Mouse (Mus musculus) inflammation-experienced regulatory T-cells, adult 6 months (primary cell): ENCODE results near the gene Ctbp2. TPM values are rescaled to one million over a fixed set of nuclear protein-coding genes. Genes with fewer than 3 reads are reported as not detected.

Experiments used
- ATAC-seq: one replicate; pipeline ENCODE4 v1.8.0; 2017
- polyA plus RNA-seq, 3 experiments: library from polyadenylated mRNA; unstranded; fragments of 100-300 nt; shearing (Covaris generic); gene quantifications; one replicate each; pipeline ENCODE4 v1.2.1; 2017

Gene Ctbp2
- polyA plus RNA-seq, 3 experiments from 2014 or later = 3.1 to 9.1 (median 4.6) TPM

GRCm38 (mm10) chr7:133039556-133040255 is 84.4 kb downstream of the Ctbp2 start:
- no peak for ATAC-seq

- no peak for ATAC-seq
Measured at GRCm38 (mm10) chr7:133037618-133038017, 86.5 kb downstream of the Ctbp2 start.

- no peak for ATAC-seq
Measured at GRCm38 (mm10) chr7:133037217-133037616, 86.9 kb downstream of the Ctbp2 start.

- no peak for ATAC-seq
Measured at GRCm38 (mm10) chr7:133035901-133036300, 88.3 kb downstream of the Ctbp2 start.

- ATAC-seq = no peak
Measured at GRCm38 (mm10) chr7:133032589-133033203, 91.5 kb downstream of the Ctbp2 start.

GRCm38 (mm10) chr7:133029496-133030047 is 94.6 kb downstream of the Ctbp2 start:
- ATAC-seq = no peak

- ATAC-seq = no peak
Measured at GRCm38 (mm10) chr7:133029004-133029403, 95.2 kb downstream of the Ctbp2 start.

GRCm38 (mm10) chr7:133027930-133028329 is 96.2 kb downstream of the Ctbp2 start:
- no peak for ATAC-seq

GRCm38 (mm10) chr7:133024694-133025093 is 99.5 kb downstream of the Ctbp2 start:
- ATAC-seq = no peak

- ATAC-seq = no peak
Measured at GRCm38 (mm10) chr7:133019481-133020020, 104.6 kb downstream of the Ctbp2 start.

- no peak for ATAC-seq
Measured at GRCm38 (mm10) chr7:133018961-133019360, 105.2 kb downstream of the Ctbp2 start.

GRCm38 (mm10) chr7:133015416-133016070 is 108.6 kb downstream of the Ctbp2 start:
- ATAC-seq = no peak

GRCm38 (mm10) chr7:133014631-133015030 is 109.5 kb downstream of the Ctbp2 start:
- no peak for ATAC-seq

- no peak for ATAC-seq
Measured at GRCm38 (mm10) chr7:133013923-133014322, 110.2 kb downstream of the Ctbp2 start.

GRCm38 (mm10) chr7:133012637-133013366 is 111.4 kb downstream of the Ctbp2 start:
- ATAC-seq = no peak

GRCm38 (mm10) chr7:133011611-133012010 is 112.5 kb downstream of the Ctbp2 start:
- no peak for ATAC-seq

GRCm38 (mm10) chr7:133011191-133011590 is 113.0 kb downstream of the Ctbp2 start:
- ATAC-seq = no peak

GRCm38 (mm10) chr7:133010477-133010876 is 113.7 kb downstream of the Ctbp2 start:
- no peak for ATAC-seq

GRCm38 (mm10) chr7:133009676-133010075 is 114.5 kb downstream of the Ctbp2 start:
- ATAC-seq = no peak

- no peak for ATAC-seq
Measured at GRCm38 (mm10) chr7:133008663-133009062, 115.5 kb downstream of the Ctbp2 start.

GRCm38 (mm10) chr7:133007343-133007742 is 116.8 kb downstream of the Ctbp2 start:
- ATAC-seq = no peak

- ATAC-seq = no peak
Measured at GRCm38 (mm10) chr7:133005772-133006171, 118.4 kb downstream of the Ctbp2 start.
